Mouse (Mus musculus) limb, embryonic 12.5 days (tissue): ENCODE measurements at regions not wholly inside any gene's neighbourhood (a gene's known extent, or its start where the extent isn't known, plus 50 kb on each side); places are given as distances from the start of the nearest gene placed in this dataset.

Source experiments
- ATAC-seq: fragments of 200-750 bp; cut with Nextera tagmentation; 2 replicates; pipeline ENCODE4 v1.8.0; 2017; ENCODE audit warnings: low read depth, moderate TSS enrichment; ENCODE audit not compliant: insufficient number of reproducible peaks, insufficient read depth, low FRiP score, low TSS enrichment
- H3K27ac ChIP-seq: fragments of 300-500 bp; sonication (generic); 2 replicates; pipeline ENCODE4 v1.5.1; 2016; ENCODE audit warnings: mild to moderate bottlenecking, moderate library complexity
- H3K27me3 ChIP-seq: fragments of 300-500 bp; sonication (generic); 2 replicates; pipeline ENCODE4 v1.6.1; 2016; ENCODE audit warnings: mild to moderate bottlenecking, moderate library complexity
- H3K36me3 ChIP-seq: fragments of 300-500 bp; sonication (generic); 2 replicates; pipeline ENCODE4 v1.6.1; 2016; ENCODE audit warnings: mild to moderate bottlenecking, moderate library complexity
- H3K4me1 ChIP-seq: fragments of 300-500 bp; sonication (generic); replicated peaks from 2 replicates; pipeline ENCODE4 v1.6.1; 2016
- H3K4me2 ChIP-seq: fragments of 300-500 bp; sonication (generic); 2 replicates; pipeline ENCODE4 v1.6.1; 2016; ENCODE audit warnings: mild to moderate bottlenecking, moderate library complexity
- H3K4me3 ChIP-seq: fragments of 300-500 bp; sonication (generic); replicated peaks from 2 replicates; pipeline ENCODE4 v1.5.1; 2016; ENCODE audit warnings: mild to moderate bottlenecking
- H3K9ac ChIP-seq: fragments of 300-500 bp; sonication (generic); replicated peaks from 2 replicates; pipeline ENCODE4 v1.6.1; 2016; ENCODE audit warnings: mild to moderate bottlenecking, moderate library complexity
- H3K9me3 ChIP-seq: fragments of 300-500 bp; sonication (generic); 2 replicates; pipeline ENCODE4 v1.6.1; 2016; ENCODE audit warnings: mild to moderate bottlenecking, moderate library complexity
- WGBS: fragments of 180-500 bp; shearing (Covaris S2); methylation state at CpG from one replicate; pipeline ENCODE4 v1.1.7; 2016; 5-methylcytosine and 5-hydroxymethylcytosine counted together

- WGBS: 83% methylated on average over 1 of the region's 1 CpGs
- Histone ChIP-seq H3K9ac (no peak overlapping the region), H3K4me2 (no peak overlapping the region), H3K4me3 (no peak overlapping the region), H3K27ac (no peak overlapping the region), H3K36me3 (no peaks in the 10 kb centered on the region), H3K4me1 (0 out of 2 replicates have a peak, but pooled peaks cover 5% of the 10 kb centered on the region), H3K9me3 (no peaks in the 10 kb centered on the region), H3K27me3 (no peaks in the 10 kb centered on the region)
- no peak for ATAC-seq
Observed at GRCm38 (mm10) chr4:11903861-11904260, 77.2 kb downstream of the Gm10604 start.

- no peak overlapping the region for H3K9ac ChIP-seq
- no peak overlapping the region for H3K27ac ChIP-seq
- 89% methylated on average over 5 of the region's 5 CpGs for WGBS
- H3K4me2 ChIP-seq: no peak overlapping the region
- no peaks in the 10 kb centered on the region for H3K36me3 ChIP-seq
- H3K4me1 ChIP-seq: 0 out of 2 replicates have a peak, but pooled peaks cover 5% of the 10 kb centered on the region
- no peaks in the 10 kb centered on the region for H3K27me3 ChIP-seq
- H3K9me3 ChIP-seq: no peaks in the 10 kb centered on the region
- ATAC-seq: no peak
- H3K4me3 ChIP-seq: no peak overlapping the region
Observed at GRCm38 (mm10) chr4:11903401-11903800, 77.7 kb downstream of the Gm10604 start.

- Histone ChIP-seq H3K4me2 (peak overlapping the region; percentile 18; the same call in 1 of the 2 replicates), H3K27ac (no peak overlapping the region), H3K4me1 (0 out of 2 replicates have a peak, but pooled peaks cover 5% of the 10 kb centered on the region), H3K9me3 (no peaks in the 10 kb centered on the region), H3K36me3 (no peaks in the 10 kb centered on the region), H3K4me3 (no peak overlapping the region), H3K9ac (no peak overlapping the region), H3K27me3 (no peaks in the 10 kb centered on the region)
- ATAC-seq: no peak
- WGBS: 11% methylated on average over 10 of the region's 10 CpGs
Observed at GRCm38 (mm10) chr4:11899979-11900624, 81.0 kb downstream of the Gm10604 start.

GRCm38 (mm10) chr4:11897231-11897630, 83.8 kb downstream of the Gm10604 start:
- H3K4me1 ChIP-seq: 0 out of 2 replicates have a peak, but pooled peaks cover 5% of the 10 kb centered on the region
- no peak for ATAC-seq
- H3K36me3 ChIP-seq: no peaks in the 10 kb centered on the region
- no peaks in the 10 kb centered on the region for H3K9me3 ChIP-seq
- H3K27ac ChIP-seq: no peak overlapping the region
- no peak overlapping the region for H3K4me3 ChIP-seq
- no peak overlapping the region for H3K4me2 ChIP-seq
- no peaks in the 10 kb centered on the region for H3K27me3 ChIP-seq
- no peak overlapping the region for H3K9ac ChIP-seq

- H3K27me3 ChIP-seq: no peaks in the 10 kb centered on the region
- 89% methylated on average over 6 of the region's 6 CpGs for WGBS
- H3K4me2 ChIP-seq: no peak overlapping the region
- H3K36me3 ChIP-seq: no peaks in the 10 kb centered on the region
- no peak overlapping the region for H3K27ac ChIP-seq
- 0 out of 2 replicates have a peak, but pooled peaks cover 5% of the 10 kb centered on the region for H3K4me1 ChIP-seq
- H3K4me3 ChIP-seq: no peak overlapping the region
- no peaks in the 10 kb centered on the region for H3K9me3 ChIP-seq
- no peak for ATAC-seq
- no peak overlapping the region for H3K9ac ChIP-seq
Observed at GRCm38 (mm10) chr4:11895857-11896825, 84.9 kb downstream of the Gm10604 start.

- H3K27ac ChIP-seq: no peak overlapping the region
- WGBS: 48% methylated on average over 9 of the region's 9 CpGs
- no peak overlapping the region for H3K4me3 ChIP-seq
- no peaks in the 10 kb centered on the region for H3K27me3 ChIP-seq
- no peak overlapping the region for H3K9ac ChIP-seq
- no peaks in the 10 kb centered on the region for H3K9me3 ChIP-seq
- no peak overlapping the region for H3K4me2 ChIP-seq
- no peak for ATAC-seq
- H3K36me3 ChIP-seq: no peaks in the 10 kb centered on the region
- H3K4me1 ChIP-seq: no peaks in the 10 kb centered on the region
Observed at GRCm38 (mm10) chr4:11893560-11894205, 87.4 kb downstream of the Gm10604 start.

GRCm38 (mm10) chr4:11889039-11889600, 91.9 kb downstream of the Gm10604 start:
- Histone ChIP-seq H3K4me1 (peaks cover 13% of the 10 kb centered on the region), H3K36me3 (no peaks in the 10 kb centered on the region), H3K27ac (no peak overlapping the region), H3K4me3 (no peak overlapping the region), H3K4me2 (no peak overlapping the region), H3K9me3 (no peaks in the 10 kb centered on the region), H3K27me3 (no peaks in the 10 kb centered on the region), H3K9ac (no peak overlapping the region)
- WGBS: 81% methylated on average over 6 of the region's 6 CpGs
- ATAC-seq: no peak

- Histone ChIP-seq H3K4me2 (no peak overlapping the region), H3K9ac (no peak overlapping the region), H3K27me3 (no peaks in the 10 kb centered on the region), H3K9me3 (no peaks in the 10 kb centered on the region), H3K27ac (no peak overlapping the region), H3K36me3 (no peaks in the 10 kb centered on the region), H3K4me1 (peaks cover 13% of the 10 kb centered on the region), H3K4me3 (no peak overlapping the region)
- WGBS: 7% methylated on average over 1 of the region's 1 CpGs
- no peak for ATAC-seq
Observed at GRCm38 (mm10) chr4:11887377-11887776, 93.7 kb downstream of the Gm10604 start.

- no peaks in the 10 kb centered on the region for H3K27me3 ChIP-seq
- ATAC-seq: 0 out of 2 replicates have a peak, but pooled peaks have one; percentile 13
- WGBS: 55% methylated on average over 4 of the region's 4 CpGs
- no peak overlapping the region for H3K4me3 ChIP-seq
- H3K9me3 ChIP-seq: no peaks in the 10 kb centered on the region
- H3K9ac ChIP-seq: no peak overlapping the region
- H3K36me3 ChIP-seq: no peaks in the 10 kb centered on the region
- peaks cover 13% of the 10 kb centered on the region for H3K4me1 ChIP-seq
- no peak overlapping the region for H3K4me2 ChIP-seq
- no peak overlapping the region for H3K27ac ChIP-seq
Observed at GRCm38 (mm10) chr4:11885499-11885898, 95.6 kb downstream of the Gm10604 start.

- 29% methylated on average over 7 of the region's 7 CpGs for WGBS
- peak; percentile 75 for ATAC-seq
- peaks cover 13% of the 10 kb centered on the region for H3K4me1 ChIP-seq
- H3K4me2 ChIP-seq: 0 out of 2 replicates have a peak overlapping the region, but pooled peaks have one; percentile 15
- H3K36me3 ChIP-seq: no peaks in the 10 kb centered on the region
- H3K9me3 ChIP-seq: no peaks in the 10 kb centered on the region
- no peak overlapping the region for H3K9ac ChIP-seq
- no peaks in the 10 kb centered on the region for H3K27me3 ChIP-seq
- H3K27ac ChIP-seq: peak overlapping the region; percentile 53
- no peak overlapping the region for H3K4me3 ChIP-seq
Observed at GRCm38 (mm10) chr4:11884818-11885217, 96.2 kb downstream of the Gm10604 start.

- peaks cover 13% of the 10 kb centered on the region for H3K4me1 ChIP-seq
- no peak overlapping the region for H3K4me2 ChIP-seq
- WGBS: 66% methylated on average over 5 of the region's 5 CpGs
- H3K27me3 ChIP-seq: no peaks in the 10 kb centered on the region
- H3K4me3 ChIP-seq: no peak overlapping the region
- no peaks in the 10 kb centered on the region for H3K9me3 ChIP-seq
- H3K36me3 ChIP-seq: no peaks in the 10 kb centered on the region
- H3K27ac ChIP-seq: no peak overlapping the region
- no peak overlapping the region for H3K9ac ChIP-seq
- no peak for ATAC-seq
Observed at GRCm38 (mm10) chr4:11883295-11883694, 97.8 kb downstream of the Gm10604 start.
